Mouse (Mus musculus): Measurements from ENCODE around the gene Fbxo24.
A peak's percentile ranks its signal among the peaks of the same experiment; 100 is the strongest.

DNA sequence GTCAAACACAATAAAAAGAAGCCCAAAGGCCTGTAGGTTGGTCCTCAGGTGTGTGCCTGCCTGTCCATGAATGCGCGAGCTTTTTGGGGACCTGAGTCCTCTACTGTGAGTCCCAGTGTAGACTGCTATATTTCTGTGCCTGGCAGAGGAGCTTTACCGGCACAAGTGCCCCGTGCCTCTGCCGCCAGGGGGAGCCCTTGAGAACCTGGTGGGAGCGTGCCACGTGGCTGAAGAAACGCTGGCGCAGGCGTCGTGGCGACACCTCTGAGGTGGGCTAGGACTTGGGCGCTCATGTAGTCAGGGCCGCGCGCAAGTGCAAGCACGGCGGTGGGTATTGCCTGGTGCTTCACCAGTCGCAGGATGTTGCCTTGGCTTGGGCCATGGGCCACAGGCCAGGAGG is 12.3 kb upstream of the Fbxo24 start, which contains the start of gene Sap25:
- peak in 1 of 2 experiments; percentile 47; a peak in 2 of 4 replicates for TF ChIP-seq CTCF (conservative IDR thresholded peaks at IDR 0.05 in 1 of 2, IDR thresholded peaks at IDR 0.05 in 1 of 2; ENCODE audit: low read depth in 2 of 2, low read length in 2 of 2)
- TF ChIP-seq SMC3 (IDR thresholded peaks at IDR 0.05; ENCODE audit: low read depth, low read length) = peak; percentile 39
- TF ChIP-seq USF1 (IDR thresholded peaks at IDR 0.05; ENCODE audit: low read depth, low read length) = no peak
- TF ChIP-seq NRF1 (IDR thresholded peaks at IDR 0.05; ENCODE audit: low read depth, low read length) = no peak
- no peak for TF ChIP-seq HCFC1 (IDR thresholded peaks at IDR 0.05; ENCODE audit: low read depth, low read length)
- TF ChIP-seq MAX (IDR thresholded peaks at IDR 0.05; ENCODE audit: low read length) = no peak
- no peak for TF ChIP-seq POLR2A (IDR thresholded peaks at IDR 0.05; ENCODE audit: low read depth, low read length)
- no peak for TF ChIP-seq E2F4 (IDR thresholded peaks at IDR 0.05; ENCODE audit: insufficient replicate concordance, low read depth, low read length)
- no peak for TF ChIP-seq ETS1 (conservative IDR thresholded peaks at IDR 0.05; ENCODE audit: low read depth, low read length)
- no peak for TF ChIP-seq BHLHE40 (IDR thresholded peaks at IDR 0.05; ENCODE audit: low read depth, low read length)
- TF ChIP-seq MYC (IDR thresholded peaks at IDR 0.05; ENCODE audit: low read depth, low read length) = no peak

Data from CH12.LX (cell line).